Mouse (Mus musculus): ENCODE results near the gene Ldb3. TPM values are rescaled to one million over a fixed set of nuclear protein-coding genes. Genes with fewer than 3 reads are reported as not detected.

The Ldb3 gene
- polyA plus RNA-seq, 1 experiment from 2014 or later, result not detected

- H3K27ac ChIP-seq, result no peak overlapping the region
- 62% methylated on average over 3 of the region's 3 CpGs for WGBS (ENCODE audit: missing documents)
- no peak overlapping the region for H3K4me3 ChIP-seq (ENCODE audit: inconsistent target)
- no peaks in the 10 kb centered on the region for H3K79me2 ChIP-seq (ENCODE audit: inconsistent target)
- H3K36me3 ChIP-seq (ENCODE audit: inconsistent target), result no peaks in the 10 kb centered on the region
Measured at GRCm38 (mm10) chr14:34554047-34554446, 34.4 kb downstream of the Ldb3 start.

DNA sequence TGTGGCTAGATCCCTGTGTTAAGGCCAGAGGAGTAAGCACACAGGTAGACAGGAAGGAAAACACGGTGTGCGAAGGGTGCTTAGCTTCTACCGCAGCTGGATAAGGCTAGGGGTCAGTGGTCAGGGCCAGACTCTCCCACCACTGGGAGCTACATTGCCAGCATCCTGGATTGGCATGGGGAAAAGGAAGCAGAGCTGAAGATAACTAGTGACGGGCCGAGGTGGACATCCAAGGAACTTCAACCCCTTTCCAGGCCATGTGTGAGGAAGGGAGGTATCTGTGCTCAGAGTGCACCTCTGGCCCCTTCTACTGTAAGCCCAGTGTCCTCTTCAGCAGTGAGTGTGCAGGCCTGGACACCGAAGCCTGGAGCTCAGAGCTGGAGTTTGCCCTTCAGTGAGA, 35.0 kb downstream of the Ldb3 start:
- Histone ChIP-seq H3K36me3 (ENCODE audit: inconsistent target) (no peaks in the 10 kb centered on the region), H3K4me3 (ENCODE audit: inconsistent target) (no peak overlapping the region), H3K27ac (no peak overlapping the region), H3K79me2 (ENCODE audit: inconsistent target) (no peaks in the 10 kb centered on the region)
- 88% methylated on average over 6 of the region's 6 CpGs for WGBS (ENCODE audit: missing documents)

DNA sequence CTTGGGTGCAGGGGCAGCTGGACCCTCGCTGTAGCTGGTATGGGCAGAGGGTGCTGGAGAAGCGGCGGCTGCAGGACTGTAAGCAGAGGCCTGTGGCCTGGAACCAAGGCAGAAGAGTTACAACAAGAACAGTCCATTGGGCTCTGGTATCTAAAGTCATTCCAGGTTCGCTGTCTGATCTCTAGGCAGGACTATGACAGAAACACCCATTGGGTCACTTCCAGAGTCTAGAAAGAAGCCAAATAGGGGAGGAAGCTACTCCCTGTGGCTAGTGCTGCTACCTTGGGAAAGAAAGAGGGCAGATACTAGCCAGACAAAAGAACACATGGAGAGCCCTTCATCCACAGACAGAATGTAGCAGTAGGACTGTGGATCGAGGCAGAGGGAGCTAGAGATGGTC, 36.3 kb downstream of the Ldb3 start:
- Histone ChIP-seq H3K79me2 (ENCODE audit: inconsistent target) (no peaks in the 10 kb centered on the region), H3K4me3 (ENCODE audit: inconsistent target) (no peak overlapping the region), H3K36me3 (ENCODE audit: inconsistent target) (no peaks in the 10 kb centered on the region), H3K27ac (no peak overlapping the region)
- 77% methylated on average over 5 of the region's 5 CpGs for WGBS (ENCODE audit: missing documents)

- no peak overlapping the region for H3K27ac ChIP-seq
- H3K79me2 ChIP-seq (ENCODE audit: inconsistent target), result no peaks in the 10 kb centered on the region
- no peaks in the 10 kb centered on the region for H3K36me3 ChIP-seq (ENCODE audit: inconsistent target)
- WGBS (ENCODE audit: missing documents), result under 1% methylated on average over 52 of the region's 55 CpGs
- H3K4me3 ChIP-seq (ENCODE audit: inconsistent target), result peak overlapping the region; percentile 12; the same call in 1 of the 2 replicates
Measured at GRCm38 (mm10) chr14:34549004-34549671, 39.3 kb downstream of the Ldb3 start.

DNA sequence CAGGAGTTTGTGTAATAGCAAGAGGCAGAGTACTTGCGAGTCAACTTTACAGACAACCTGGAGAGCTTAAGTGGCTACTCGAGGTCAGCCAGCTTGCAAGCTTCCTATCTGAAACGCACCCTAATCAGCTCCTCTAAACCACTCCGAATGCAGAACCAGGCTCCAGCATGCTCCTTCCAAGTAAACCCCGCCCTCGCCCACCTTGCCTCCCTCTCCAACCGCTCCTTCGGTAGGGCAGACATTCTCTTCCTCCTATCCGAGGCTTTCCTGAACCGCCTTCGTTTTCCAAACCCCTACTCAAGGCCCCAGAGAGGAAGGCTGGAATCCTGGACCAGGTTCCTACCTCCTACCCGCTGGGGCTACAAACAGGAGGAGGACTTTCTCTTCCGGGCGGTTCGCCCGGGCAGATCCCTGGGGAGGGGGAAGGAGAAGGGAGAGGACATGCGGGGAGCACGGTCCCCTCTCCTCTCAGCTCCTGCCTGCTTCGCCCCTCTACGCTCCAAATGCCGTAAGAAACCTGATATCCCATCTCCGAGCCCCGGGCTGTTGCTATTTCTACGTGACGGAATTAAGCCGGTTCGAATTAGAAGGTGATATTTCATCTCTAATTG, 40.0 kb downstream of the Ldb3 start:
- Histone ChIP-seq H3K36me3 (ENCODE audit: inconsistent target) (no peaks in the 10 kb centered on the region), H3K27ac (no peak overlapping the region), H3K4me3 (ENCODE audit: inconsistent target) (peak overlapping the region; percentile 12; the same call in 1 of the 2 replicates), H3K79me2 (ENCODE audit: inconsistent target) (no peaks in the 10 kb centered on the region)
- 4% methylated on average over 27 of the region's 27 CpGs for WGBS (ENCODE audit: missing documents)

GRCm38 (mm10) chr14:34544545-34544944, 43.9 kb downstream of the Ldb3 start:
- WGBS (ENCODE audit: missing documents), result 80% methylated on average over 2 of the region's 2 CpGs
- no peaks in the 10 kb centered on the region for H3K79me2 ChIP-seq (ENCODE audit: inconsistent target)
- no peaks in the 10 kb centered on the region for H3K36me3 ChIP-seq (ENCODE audit: inconsistent target)
- H3K4me3 ChIP-seq (ENCODE audit: inconsistent target), result no peak overlapping the region
- no peak overlapping the region for H3K27ac ChIP-seq

- Histone ChIP-seq H3K36me3 (ENCODE audit: inconsistent target) (no peaks in the 10 kb centered on the region), H3K4me3 (ENCODE audit: inconsistent target) (no peak overlapping the region), H3K79me2 (ENCODE audit: inconsistent target) (no peaks in the 10 kb centered on the region), H3K27ac (no peak overlapping the region)
- WGBS (ENCODE audit: missing documents), result 86% methylated on average over 5 of the region's 6 CpGs
Measured at GRCm38 (mm10) chr14:34544001-34544400, 44.5 kb downstream of the Ldb3 start.

DNA sequence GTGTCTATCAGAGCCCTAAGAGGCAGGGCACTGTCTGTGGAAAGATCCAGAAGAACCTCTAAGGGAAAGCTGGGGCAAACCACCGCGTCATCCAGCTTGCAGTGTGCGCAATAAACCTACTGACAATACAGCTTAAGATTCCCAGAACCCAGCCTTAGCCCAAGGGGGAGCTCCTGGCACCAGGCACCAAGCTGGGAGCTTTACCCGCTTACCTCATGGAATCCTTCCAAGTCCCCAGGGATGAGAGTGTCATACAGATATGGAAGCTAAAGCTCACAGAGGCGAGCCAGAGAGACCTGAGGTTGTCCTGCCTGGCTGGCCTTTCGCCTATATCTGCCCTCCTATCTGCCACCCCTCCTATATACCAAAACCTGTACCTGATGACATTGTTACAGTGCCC, 44.9 kb downstream of the Ldb3 start:
- H3K36me3 ChIP-seq (ENCODE audit: inconsistent target), result no peaks in the 10 kb centered on the region
- H3K4me3 ChIP-seq (ENCODE audit: inconsistent target), result no peak overlapping the region
- H3K79me2 ChIP-seq (ENCODE audit: inconsistent target), result no peaks in the 10 kb centered on the region
- no peak overlapping the region for H3K27ac ChIP-seq
- 87% methylated on average over 6 of the region's 6 CpGs for WGBS (ENCODE audit: missing documents)

DNA sequence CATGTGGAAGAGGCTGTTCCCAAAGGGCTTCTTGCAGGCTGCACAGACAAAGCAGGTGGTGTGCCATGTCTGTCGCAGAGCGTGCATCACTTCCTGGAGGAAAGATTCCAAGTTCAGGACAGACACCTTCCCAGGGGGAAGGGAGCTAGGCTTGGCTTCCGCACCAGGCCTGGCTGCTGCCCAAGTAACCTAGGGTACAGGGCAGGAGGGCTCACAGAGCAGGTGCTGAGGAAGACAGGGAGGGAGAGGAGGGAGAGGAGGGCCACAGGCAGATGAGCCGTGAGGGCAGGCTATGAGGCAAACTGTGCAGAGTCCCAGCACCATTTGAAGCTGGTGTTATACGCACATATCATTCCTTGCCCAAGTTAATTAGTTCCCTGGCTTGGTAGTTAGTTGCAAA, 46.6 kb downstream of the Ldb3 start:
- H3K36me3 ChIP-seq (ENCODE audit: inconsistent target), result no peaks in the 10 kb centered on the region
- no peak overlapping the region for H3K4me3 ChIP-seq (ENCODE audit: inconsistent target)
- 100% methylated on average over 5 of the region's 5 CpGs for WGBS (ENCODE audit: missing documents)
- no peak overlapping the region for H3K27ac ChIP-seq
- no peaks in the 10 kb centered on the region for H3K79me2 ChIP-seq (ENCODE audit: inconsistent target)

- H3K79me2 ChIP-seq (ENCODE audit: inconsistent target), result no peaks in the 10 kb centered on the region
- WGBS (ENCODE audit: missing documents), result 10% methylated on average over 17 of the region's 17 CpGs
- no peak overlapping the region for H3K4me3 ChIP-seq (ENCODE audit: inconsistent target)
- H3K36me3 ChIP-seq (ENCODE audit: inconsistent target), result no peaks in the 10 kb centered on the region
- H3K27ac ChIP-seq, result no peak overlapping the region
Measured at GRCm38 (mm10) chr14:34540685-34541162, 47.8 kb downstream of the Ldb3 start.

GRCm38 (mm10) chr14:34535883-34536282, 52.6 kb downstream of the Ldb3 start:
- no peak overlapping the region for H3K4me3 ChIP-seq (ENCODE audit: inconsistent target)
- WGBS (ENCODE audit: missing documents), result 89% methylated on average over 4 of the region's 4 CpGs
- no peaks in the 10 kb centered on the region for H3K79me2 ChIP-seq (ENCODE audit: inconsistent target)
- no peak overlapping the region for H3K27ac ChIP-seq
- no peaks in the 10 kb centered on the region for H3K36me3 ChIP-seq (ENCODE audit: inconsistent target)

- H3K4me3 ChIP-seq (ENCODE audit: inconsistent target), result no peak overlapping the region
- H3K27ac ChIP-seq, result no peak overlapping the region
- 82% methylated on average over 5 of the region's 5 CpGs for WGBS (ENCODE audit: missing documents)
- no peaks in the 10 kb centered on the region for H3K79me2 ChIP-seq (ENCODE audit: inconsistent target)
- no peaks in the 10 kb centered on the region for H3K36me3 ChIP-seq (ENCODE audit: inconsistent target)
Measured at GRCm38 (mm10) chr14:34533537-34533936, 54.9 kb downstream of the Ldb3 start.

DNA sequence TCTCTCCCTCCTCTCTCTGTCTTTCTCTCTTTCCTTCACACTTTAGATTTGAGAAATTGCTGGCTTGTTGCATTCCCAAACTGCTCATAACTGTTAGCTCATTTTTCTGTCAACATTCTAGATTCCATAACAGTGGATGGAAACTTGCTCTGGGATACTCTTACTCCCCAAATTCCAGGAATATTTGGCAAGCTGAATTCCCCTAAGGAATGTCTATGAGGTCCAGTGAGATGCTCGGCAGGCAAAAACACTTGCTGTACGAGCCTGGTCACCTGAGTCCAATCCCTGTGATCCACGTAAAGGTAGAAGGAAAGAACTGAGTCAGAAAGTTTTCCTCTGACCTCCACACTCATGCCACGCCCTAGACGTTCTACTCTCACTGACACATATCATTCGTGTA, 55.9 kb downstream of the Ldb3 start:
- H3K4me3 ChIP-seq (ENCODE audit: inconsistent target), result no peak overlapping the region
- H3K36me3 ChIP-seq (ENCODE audit: inconsistent target), result no peaks in the 10 kb centered on the region
- 90% methylated on average over 6 of the region's 6 CpGs for WGBS (ENCODE audit: missing documents)
- no peaks in the 10 kb centered on the region for H3K79me2 ChIP-seq (ENCODE audit: inconsistent target)
- H3K27ac ChIP-seq, result no peak overlapping the region

GRCm38 (mm10) chr14:34528804-34529203, 59.7 kb downstream of the Ldb3 start:
- no peak overlapping the region for H3K4me3 ChIP-seq (ENCODE audit: inconsistent target)
- H3K36me3 ChIP-seq (ENCODE audit: inconsistent target), result no peaks in the 10 kb centered on the region
- H3K27ac ChIP-seq, result no peak overlapping the region
- WGBS (ENCODE audit: missing documents), result 82% methylated on average over 8 of the region's 8 CpGs
- no peaks in the 10 kb centered on the region for H3K79me2 ChIP-seq (ENCODE audit: inconsistent target)

GRCm38 (mm10) chr14:34522701-34523100, 65.8 kb downstream of the Ldb3 start, which contains the start of gene 9230112D13Rik:
Gene 9230112D13Rik (minus strand): TSS chr14:34522801.
- Histone ChIP-seq H3K36me3 (ENCODE audit: inconsistent target) (no peaks in the 10 kb centered on the region), H3K79me2 (ENCODE audit: inconsistent target) (no peaks in the 10 kb centered on the region), H3K27ac (no peak within 1 kb of the TSS), H3K4me3 (ENCODE audit: inconsistent target) (no peak within 1 kb of the TSS)
- 91% methylated on average over 8 of the region's 8 CpGs for WGBS (ENCODE audit: missing documents)

Data from macrophage (primary cell).